Mouse (Mus musculus) splenic B cell, adult 2 months (primary cell): ENCODE data around the gene Cntn6.

Experiments
- DNase-seq: peaks from one replicate; pipeline ENCODE4 v3.0.0-alpha.2; 2011; ENCODE audit warnings: low read depth, low spot score
- H3K27me3 ChIP-seq: 2 replicates; pipeline ENCODE4 v1.6.1; 2012; ENCODE audit warnings: mild to moderate bottlenecking, low read length, moderate library complexity, mixed read lengths; ENCODE audit not compliant: control insufficient read depth, poor library complexity, insufficient read depth, severe bottlenecking
- H3K36me3 ChIP-seq: 2 replicates; pipeline ENCODE4 v1.6.1; 2012; ENCODE audit warnings: mild to moderate bottlenecking, low read length, moderate library complexity, mixed read lengths; ENCODE audit not compliant: control insufficient read depth, poor library complexity, insufficient read depth, severe bottlenecking

The Cntn6 gene

GRCm38 (mm10) chr6:104492490-104493431 is at the start of gene Cntn6:
Gene Cntn6 (plus strand): TSS chr6:104492790.
- Histone ChIP-seq H3K36me3 (no peaks in the 10 kb centered on the region), H3K27me3 (no peaks in the 10 kb centered on the region)
- no peak for DNase-seq

GRCm38 (mm10) chr6:104443731-104444130 is 48.9 kb upstream of the Cntn6 start:
- no peaks in the 10 kb centered on the region for H3K36me3 ChIP-seq
- no peaks in the 10 kb centered on the region for H3K27me3 ChIP-seq
- DNase-seq, result no peak

GRCm38 (mm10) chr6:104470706-104471105 is 21.9 kb upstream of the Cntn6 start:
- Histone ChIP-seq H3K36me3 (no peaks in the 10 kb centered on the region), H3K27me3 (no peaks in the 10 kb centered on the region)
- DNase-seq, result no peak

GRCm38 (mm10) chr6:104479242-104479641 is 13.3 kb upstream of the Cntn6 start:
- no peaks in the 10 kb centered on the region for H3K36me3 ChIP-seq
- no peaks in the 10 kb centered on the region for H3K27me3 ChIP-seq
- no peak for DNase-seq

GRCm38 (mm10) chr6:104493459-104493858 is 869 bp downstream of the Cntn6 start:
- no peaks in the 10 kb centered on the region for H3K36me3 ChIP-seq
- no peaks in the 10 kb centered on the region for H3K27me3 ChIP-seq
- no peak for DNase-seq

GRCm38 (mm10) chr6:104495801-104496200 is 3.2 kb downstream of the Cntn6 start:
- DNase-seq, result no peak
- H3K36me3 ChIP-seq, result no peaks in the 10 kb centered on the region

GRCm38 (mm10) chr6:104563993-104564392 is 71.4 kb downstream of the Cntn6 start:
- H3K27me3 ChIP-seq, result no peaks in the 10 kb centered on the region
- no peak for DNase-seq
- H3K36me3 ChIP-seq, result no peaks in the 10 kb centered on the region

More at GRCm38 (mm10) chr6:104495801-104496200, 3.2 kb downstream of the Cntn6 start:
- no peaks in the 10 kb centered on the region for H3K27me3 ChIP-seq

- Histone ChIP-seq H3K27me3 (no peaks in the 10 kb centered on the region), H3K36me3 (no peaks in the 10 kb centered on the region)
- DNase-seq, result no peak
These were observed 77.0 kb downstream of the Cntn6 start for GRCm38 (mm10) chr6:104569564-104569963.

GRCm38 (mm10) chr6:104588028-104588427 is 95.4 kb downstream of the Cntn6 start:
- DNase-seq, result no peak
- H3K36me3 ChIP-seq, result no peaks in the 10 kb centered on the region
- no peaks in the 10 kb centered on the region for H3K27me3 ChIP-seq

- DNase-seq, result no peak
- no peaks in the 10 kb centered on the region for H3K27me3 ChIP-seq
- H3K36me3 ChIP-seq, result no peaks in the 10 kb centered on the region
These were observed 108.3 kb downstream of the Cntn6 start for GRCm38 (mm10) chr6:104600838-104601397.

GRCm38 (mm10) chr6:104602894-104603293 is 110.3 kb downstream of the Cntn6 start:
- Histone ChIP-seq H3K36me3 (no peaks in the 10 kb centered on the region), H3K27me3 (no peaks in the 10 kb centered on the region)
- no peak for DNase-seq

GRCm38 (mm10) chr6:104603371-104603770 is 110.8 kb downstream of the Cntn6 start:
- Histone ChIP-seq H3K27me3 (no peaks in the 10 kb centered on the region), H3K36me3 (no peaks in the 10 kb centered on the region)
- DNase-seq, result no peak

- no peak for DNase-seq
- no peaks in the 10 kb centered on the region for H3K36me3 ChIP-seq
- no peaks in the 10 kb centered on the region for H3K27me3 ChIP-seq
These were observed 112.6 kb downstream of the Cntn6 start for GRCm38 (mm10) chr6:104605214-104605613.

GRCm38 (mm10) chr6:104653518-104653917 is 160.9 kb downstream of the Cntn6 start:
- Histone ChIP-seq H3K36me3 (no peaks in the 10 kb centered on the region), H3K27me3 (no peaks in the 10 kb centered on the region)
- no peak for DNase-seq

- no peaks in the 10 kb centered on the region for H3K27me3 ChIP-seq
- H3K36me3 ChIP-seq, result no peaks in the 10 kb centered on the region
- DNase-seq, result no peak
These were observed 176.1 kb downstream of the Cntn6 start for GRCm38 (mm10) chr6:104668701-104669100.
